Mouse (Mus musculus): ENCODE measurements around the gene Olfr1420.

GRCm38 (mm10) chr19:11867837-11868236 lies 18.5 kb upstream of the Olfr1420 start:
- TF ChIP-seq POLR2A (IDR thresholded peaks at IDR 0.05; ENCODE audit: control insufficient read depth, extremely low read depth, insufficient read depth, low read length, poor library complexity), result no peak
- no peak for TF ChIP-seq CTCF (IDR thresholded peaks at IDR 0.05; ENCODE audit: borderline replicate concordance, control insufficient read depth, extremely low read depth, insufficient read depth, low read length, poor library complexity)

Data from thymus, adult 2 months (tissue).